Mouse (Mus musculus) cerebellum, postnatal 14 days (tissue): ENCODE measurements at regions not wholly inside any gene's neighbourhood (a gene's known extent, or its start where the extent isn't known, plus 50 kb on each side); places are given as distances from the start of the nearest gene placed in this dataset.

Experiments
- DNase-seq, 2 experiments: peaks; one replicate each; pipeline ENCODE4 v3.0.0; 2021; ENCODE audit warnings: mixed read lengths in 2 of 2

DNA sequence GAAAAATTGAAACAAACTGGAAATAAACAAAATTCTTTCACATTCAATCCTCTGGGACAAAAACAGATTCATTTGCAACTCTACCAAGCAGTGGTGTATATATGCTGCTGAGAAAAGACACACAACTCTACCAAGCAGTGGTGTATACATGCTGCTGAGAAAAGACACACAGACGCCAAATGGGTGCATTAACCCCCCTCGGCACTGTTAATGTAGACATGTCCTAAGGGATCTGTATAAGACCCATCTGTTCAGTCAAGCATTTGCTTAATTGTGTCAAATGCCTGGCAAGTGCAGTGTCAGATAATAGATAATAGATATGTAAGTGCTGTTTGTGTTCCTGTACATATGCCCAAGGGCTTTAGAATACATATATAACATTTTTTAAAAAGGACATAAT lies 1035.2 kb upstream of the B3galt2 start:
- no peak for DNase-seq

DNA sequence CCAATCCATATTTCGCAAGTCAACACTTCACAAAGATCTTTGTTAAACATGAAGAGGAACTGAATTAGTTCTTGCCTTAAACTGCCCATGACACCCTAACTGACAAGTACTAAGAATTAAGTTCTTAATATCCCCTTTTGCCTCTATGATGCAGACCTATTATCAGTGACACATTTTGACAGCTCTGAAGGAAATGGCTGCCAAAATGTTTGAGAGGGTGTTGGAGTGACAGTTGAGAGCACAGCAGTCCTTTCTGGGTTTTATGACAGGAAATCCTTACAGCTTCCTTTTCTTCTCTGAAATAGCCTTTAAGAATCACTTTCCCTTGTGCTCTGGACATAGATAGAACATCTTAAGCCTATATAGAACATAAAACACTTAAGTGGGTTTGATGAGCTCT lies 1034.4 kb upstream of the B3galt2 start:
- no peak for DNase-seq

DNA sequence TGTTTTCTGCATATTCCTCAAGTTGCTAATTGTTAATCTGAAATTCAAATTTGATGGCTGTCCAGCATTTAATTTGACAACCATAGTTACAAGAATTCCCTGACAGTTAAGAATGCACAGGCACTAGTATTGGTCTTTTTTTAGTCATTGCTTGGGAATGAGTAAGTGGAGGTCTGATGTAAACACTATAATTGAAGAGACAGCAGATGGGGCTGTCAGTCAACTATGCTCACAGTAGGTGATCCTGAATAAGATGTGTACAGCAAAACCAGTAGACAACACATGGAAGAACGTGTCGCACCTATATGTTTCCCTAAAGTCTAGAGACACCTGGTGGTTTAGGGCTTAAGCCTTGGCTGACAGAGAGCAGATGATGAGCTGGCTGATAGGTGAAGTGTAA lies 1019.0 kb upstream of the B3galt2 start:
- no peak for DNase-seq

DNA sequence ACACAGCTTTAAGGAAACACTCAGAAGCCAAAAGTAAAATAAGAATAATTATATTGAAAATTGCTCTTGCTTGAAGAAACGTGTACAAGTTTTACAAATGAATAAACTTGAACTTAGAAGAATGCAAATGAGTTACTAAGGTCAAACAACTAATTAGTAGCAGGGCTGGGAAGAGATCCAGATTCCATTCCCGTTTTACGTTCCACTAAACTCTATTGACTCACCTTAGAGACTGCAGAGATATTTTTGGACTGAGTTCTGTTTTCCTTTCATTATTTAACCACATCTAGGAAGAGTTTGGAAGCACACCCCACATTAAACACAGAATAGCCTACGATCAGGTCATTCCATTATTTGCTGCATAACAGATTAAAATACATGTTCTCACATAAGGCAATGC lies 1016.2 kb upstream of the B3galt2 start:
- DNase-seq: no peak

DNA sequence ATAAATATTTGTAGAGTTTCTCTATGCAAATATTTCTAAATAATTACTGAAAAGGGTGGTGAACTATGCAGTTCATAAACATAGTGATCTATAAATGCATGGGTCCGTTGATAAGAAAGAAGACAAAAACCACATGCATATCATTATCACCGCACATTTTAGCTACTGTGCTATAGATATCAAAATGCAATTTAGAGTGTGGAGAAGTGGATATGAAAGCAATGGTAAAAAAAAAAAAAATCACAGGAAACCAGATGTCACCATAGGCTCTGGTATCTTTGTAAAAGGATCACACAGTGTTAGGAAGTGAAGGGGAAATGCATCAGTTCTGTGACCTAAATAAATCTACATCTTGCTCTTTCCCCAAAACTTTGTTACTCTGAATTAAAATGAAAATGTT lies 985.2 kb upstream of the B3galt2 start:
- no peak for DNase-seq

DNA sequence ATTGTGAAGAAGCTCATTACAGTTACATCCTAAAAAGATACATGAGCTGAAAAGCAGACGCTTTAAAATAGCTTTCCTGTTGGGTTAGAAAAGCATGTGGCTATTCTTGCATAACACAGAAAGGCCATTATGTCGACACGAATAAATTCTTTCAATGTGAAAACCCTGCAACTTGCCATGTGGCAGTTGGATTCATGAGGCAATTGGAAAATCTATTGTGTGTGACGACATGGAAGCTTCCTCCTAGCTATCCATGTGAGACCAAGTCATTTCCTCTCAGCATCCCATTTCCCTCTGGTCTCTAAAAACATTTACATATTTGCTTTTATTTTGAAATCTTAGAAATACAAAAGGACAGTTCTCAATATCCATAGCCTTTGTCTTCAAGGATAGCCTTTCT lies 975.2 kb upstream of the B3galt2 start:
- DNase-seq: no peak

DNA sequence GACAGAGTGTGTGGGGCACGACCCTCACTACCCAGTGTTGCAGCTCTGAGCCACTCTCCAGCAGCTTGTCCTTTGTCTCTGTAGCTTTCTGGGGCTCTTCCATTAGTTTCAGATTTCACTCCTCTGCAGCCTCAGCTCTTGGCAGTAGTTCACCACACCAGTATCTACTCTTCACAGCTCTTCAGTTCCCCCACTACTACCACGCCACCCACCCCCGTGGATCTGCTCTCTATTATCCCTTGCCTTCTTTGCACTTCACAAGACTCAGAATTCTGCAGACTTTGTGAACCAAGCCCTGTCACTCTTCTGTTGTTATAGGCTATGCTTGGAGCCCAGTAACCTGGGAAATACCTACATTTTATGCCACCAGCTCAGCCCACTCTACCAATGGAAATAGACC lies 960.5 kb upstream of the B3galt2 start:
- no peak for DNase-seq

DNA sequence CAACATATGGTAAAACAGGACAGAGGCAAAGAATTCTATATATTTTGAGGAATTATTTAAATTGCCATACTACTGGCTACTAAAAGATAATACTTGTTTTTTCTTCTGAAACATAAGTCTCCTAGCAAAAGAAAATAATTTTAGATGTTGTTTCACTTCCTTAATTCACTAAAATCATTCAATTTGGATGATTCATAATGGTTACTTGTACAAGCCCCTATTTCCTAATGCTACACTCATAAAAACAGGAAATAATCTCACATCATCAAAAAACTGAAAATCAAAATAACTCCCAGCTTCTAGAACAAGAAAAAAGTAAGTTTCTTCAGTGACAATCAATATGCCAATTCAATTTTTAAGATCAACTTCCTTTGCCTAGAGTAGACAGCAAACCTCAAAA lies 951.6 kb upstream of the B3galt2 start:
- DNase-seq: no peak

DNA sequence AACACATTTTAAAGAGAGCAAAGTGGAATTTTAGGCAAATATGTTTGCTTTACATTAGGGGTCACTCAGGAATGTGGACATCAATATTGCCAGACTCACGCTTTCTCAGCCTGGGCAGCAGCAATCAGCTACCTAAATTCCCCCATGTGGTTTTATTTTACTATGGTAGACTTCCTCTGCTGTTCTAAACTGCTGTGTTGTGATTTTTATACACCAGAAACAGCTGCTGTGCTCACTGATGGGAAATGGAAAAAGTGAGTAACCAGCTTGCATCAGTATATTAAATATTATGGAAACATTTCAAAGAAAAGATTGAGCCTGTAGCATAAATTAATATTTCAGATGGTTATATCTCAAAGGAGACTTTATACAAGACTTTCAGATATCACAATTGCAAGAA lies 945.3 kb upstream of the B3galt2 start:
- no peak for DNase-seq

DNA sequence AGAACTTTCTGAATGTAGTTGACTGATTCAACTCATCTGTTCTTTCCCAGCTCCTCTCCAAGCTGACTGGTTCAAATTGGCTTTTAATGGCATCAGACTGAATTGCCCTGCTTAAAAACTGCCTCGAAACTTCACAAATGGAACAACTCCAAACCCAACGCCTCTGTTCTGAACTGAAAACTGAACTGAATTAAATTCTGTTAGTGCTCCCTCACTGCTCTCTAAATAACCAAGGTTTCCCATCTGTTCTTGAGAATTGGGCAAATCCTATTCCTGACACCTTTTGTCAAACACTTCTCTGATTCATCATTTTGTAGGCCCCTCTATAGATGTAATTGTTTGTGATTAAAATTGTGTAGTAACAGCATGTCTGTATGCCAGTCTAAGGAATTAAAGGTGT lies 932.2 kb upstream of the B3galt2 start:
- DNase-seq: no peak

DNA sequence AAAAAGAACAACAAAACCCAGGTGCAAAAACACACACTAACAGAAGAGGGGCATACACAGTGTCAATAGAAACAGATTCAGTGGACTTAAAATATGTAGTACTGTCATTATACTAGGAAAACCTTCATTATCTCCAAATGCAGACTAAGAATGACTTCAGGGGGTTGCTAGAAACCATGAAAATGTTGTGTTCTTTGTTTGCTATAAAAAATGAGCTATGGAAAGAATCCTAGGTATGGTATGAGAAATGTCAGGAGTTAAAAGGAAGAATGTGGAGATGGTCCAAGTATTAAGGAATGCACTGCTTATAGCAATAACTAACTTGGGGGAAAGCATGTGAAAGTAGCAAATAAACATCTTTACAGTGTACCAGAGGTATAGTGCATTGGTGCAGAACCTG lies 910.2 kb upstream of the B3galt2 start:
- no peak for DNase-seq

DNA sequence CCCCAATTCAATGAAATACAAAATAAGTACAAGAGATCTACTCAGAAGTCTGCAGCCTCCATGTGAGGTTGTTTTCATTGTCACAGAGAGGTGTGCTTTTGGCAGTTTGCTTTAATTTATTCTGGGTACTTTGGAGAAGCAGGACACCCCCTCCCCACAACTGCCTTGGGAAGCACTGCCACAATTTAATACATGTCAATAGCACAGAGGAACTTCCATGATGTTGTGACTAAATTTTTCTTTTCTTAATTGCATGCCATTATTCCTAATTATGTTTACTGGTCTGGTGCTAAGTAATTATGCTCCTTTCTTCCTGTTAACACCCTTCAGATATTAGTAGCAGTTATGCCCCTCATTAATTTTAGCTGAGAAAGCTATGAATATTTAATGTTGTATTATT lies 906.4 kb upstream of the B3galt2 start:
- DNase-seq: no peak

DNA sequence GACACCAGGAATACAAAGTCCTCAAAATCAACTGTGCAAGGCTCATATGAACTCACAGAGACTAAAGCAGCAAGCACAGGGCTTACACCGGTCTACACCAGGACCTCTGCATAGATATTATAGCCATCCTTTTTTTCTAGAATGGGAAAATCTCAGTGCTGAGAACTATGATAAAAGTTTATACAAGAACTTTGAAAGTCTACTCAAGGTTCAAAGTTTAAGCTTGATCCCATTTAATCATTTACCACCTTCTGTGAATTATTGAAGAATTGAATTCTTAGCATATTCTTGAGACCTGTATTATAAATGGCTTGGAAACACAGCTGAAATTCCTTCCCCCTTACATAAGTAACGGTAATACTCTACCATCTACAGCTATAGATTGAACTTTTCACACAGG lies 902.1 kb upstream of the B3galt2 start:
- no peak for DNase-seq

DNA sequence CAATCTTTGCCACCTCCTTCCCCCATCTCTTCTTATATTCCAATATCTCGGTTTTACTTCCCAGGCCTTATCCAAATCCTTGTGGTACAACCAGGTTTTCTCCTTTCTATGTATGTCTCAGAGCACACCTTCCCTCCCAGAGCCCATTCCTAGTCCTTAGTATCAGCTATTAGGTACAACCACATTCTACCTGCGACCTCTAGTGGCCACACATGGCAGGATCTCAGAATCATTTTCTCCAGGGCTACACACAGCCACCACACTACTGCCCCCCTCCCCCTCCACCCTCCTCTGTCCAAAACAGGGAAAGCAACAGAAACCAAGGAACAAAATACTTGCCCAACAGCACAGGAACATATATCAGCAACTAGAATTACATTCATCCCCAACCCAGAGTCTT lies 898.2 kb upstream of the B3galt2 start:
- peak; percentile 22 to 56 for DNase-seq

DNA sequence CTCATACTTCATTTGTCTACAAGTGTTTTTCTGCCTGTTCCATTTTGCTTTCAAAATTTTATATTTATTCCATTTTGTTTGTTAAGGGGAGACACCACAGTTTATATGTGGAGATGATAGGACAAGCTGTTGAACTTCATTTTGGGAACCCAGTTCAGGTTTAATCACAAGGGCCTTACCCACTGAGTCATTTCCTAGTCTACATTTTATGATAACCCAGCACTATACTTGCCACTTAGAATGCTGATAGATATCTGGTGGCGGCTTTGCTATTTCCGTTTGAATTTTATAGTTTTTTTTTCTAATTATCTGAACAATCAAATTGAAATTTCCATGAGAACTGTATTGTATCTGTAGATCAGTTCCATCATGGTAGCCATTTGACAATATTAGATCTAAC lies 869.5 kb upstream of the B3galt2 start:
- no peak for DNase-seq
